Comparison of ENCODE assay signal across 7 mouse cellular contexts in the genomic region with DNA sequence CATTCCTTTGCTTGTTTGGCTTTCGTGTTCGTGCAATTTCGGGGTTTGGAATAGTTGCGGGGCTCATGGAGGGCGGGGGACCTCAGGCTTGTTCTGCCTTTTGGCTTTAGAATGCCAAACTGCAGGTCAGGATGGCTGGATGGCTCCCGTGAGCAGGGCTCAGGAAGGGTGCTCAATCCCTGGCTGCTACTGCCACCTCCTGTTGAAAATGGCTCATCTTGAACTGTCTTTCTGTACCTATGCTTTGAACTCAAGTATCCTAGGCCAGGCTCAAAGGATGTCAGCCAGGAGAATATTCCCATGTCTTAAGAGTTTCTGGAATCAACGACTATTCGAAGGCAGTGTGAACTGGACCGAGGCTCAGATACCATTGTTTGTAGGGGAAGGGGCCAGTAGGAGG.
DNase-seq lines count a peak whose midpoint lies in the region; ATAC-seq and TF ChIP-seq lines count a peak whose summit lies in the region.

No protein-coding gene starts in this region.

- no peak overlapping the region for H3K4me2 ChIP-seq in neural tube, embryonic 12.5 days (replicated peaks)

- no peak overlapping the region for H3K9ac ChIP-seq in neural tube, embryonic 12.5 days

- ATAC-seq in neural tube, embryonic 12.5 days (ENCODE audit: low FRiP score, low read depth): peak; percentile 41; the same call in 1 of the 2 replicates

- no peaks in the 10 kb centered on the region for H3K9me3 ChIP-seq in E14TG2a.4 (ENCODE audit: low read length)
- no peaks in the 10 kb centered on the region for H3K9me3 ChIP-seq in neural tube, embryonic 12.5 days

- no peak overlapping the region for H3K27ac ChIP-seq in neural tube, embryonic 12.5 days

- 70% methylated on average over 9 of the region's 9 CpGs for WGBS in neural tube, embryonic 12.5 days

- H3K4me3 ChIP-seq in E14TG2a.4 (replicated peaks; ENCODE audit: low read length): no peak overlapping the region
- no peak overlapping the region for H3K4me3 ChIP-seq in neural tube, embryonic 12.5 days

- H3K27me3 ChIP-seq in E14TG2a.4 (ENCODE audit: insufficient read depth, low read length): no peaks in the 10 kb centered on the region
- H3K27me3 ChIP-seq in neural tube, embryonic 12.5 days (replicated peaks): no peaks in the 10 kb centered on the region

- no peaks in the 10 kb centered on the region for H3K4me1 ChIP-seq in E14TG2a.4 (replicated peaks; ENCODE audit: low read depth, low read length)
- no peaks in the 10 kb centered on the region for H3K4me1 ChIP-seq in neural tube, embryonic 12.5 days

- H3K36me3 ChIP-seq in E14TG2a.4 (ENCODE audit: insufficient read depth, low read length): no peaks in the 10 kb centered on the region
- H3K36me3 ChIP-seq in neural tube, embryonic 12.5 days: no peaks in the 10 kb centered on the region

- 0 out of 2 replicates have a peak, but pooled peaks have one; percentile 20 for TF ChIP-seq CTCF in E14TG2a.4 (conservative IDR thresholded peaks at IDR 0.05; ENCODE audit: low read length)

- DNase-seq in 3T3-L1 (ENCODE audit: low read depth, low spot score) (peak; percentile 69), MN1 (ENCODE audit: low spot score) (no peak)
- DNase-seq in heart, adult 18-20 months: peak; percentile 42 to 70
- peak; percentile 80 for DNase-seq in kidney, postnatal 10 days
- DNase-seq in natural killer cell, adult 2 months (ENCODE audit: low spot score in 2 of 2): no peak

Comparison
In these comparisons a context has a peak if more than half of its experiments do, and no peak if none do; other contexts are left out.
1. DNase-seq: peak in 3T3-L1 (single experiment), heart, adult 18-20 months (2 of 2) and kidney, postnatal 10 days (single experiment); none in natural killer cell, adult 2 months (0 of 2) and MN1 (single experiment).